Mouse (Mus musculus): Measurements from ENCODE around the gene Zfp870. TPM values are rescaled to one million over a fixed set of nuclear protein-coding genes. Genes with fewer than 3 reads are reported as not detected.
"Not testable (repeated sequence)": the region's sequence is repeated elsewhere in the genome, so short reads cannot be mapped to it uniquely, and the experiment has no call there.

The Zfp870 gene
- total RNA-seq, 2 experiments from 2014 or later: 0.17 TPM; not detected in 1

DNA sequence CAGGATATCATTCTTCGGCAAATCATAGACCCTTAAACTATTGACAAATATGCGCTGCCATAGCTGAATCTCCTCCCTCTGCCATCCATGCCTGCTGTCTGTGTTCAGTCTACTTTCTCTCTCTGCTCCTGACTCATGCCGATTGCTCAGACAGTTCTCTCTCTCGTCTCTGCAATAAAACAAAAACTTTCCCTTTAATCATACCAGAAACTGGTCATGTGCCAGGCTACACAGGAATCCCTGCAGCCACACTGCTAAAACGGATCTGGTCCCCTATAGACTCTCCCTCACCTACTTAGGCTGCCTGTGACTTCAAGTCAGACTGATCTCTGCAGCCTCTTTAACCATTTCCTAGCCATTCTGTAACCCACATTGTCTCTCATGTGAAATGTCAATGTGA, 18.7 kb downstream of the Zfp870 start:
- ATAC-seq (replicated peaks; ENCODE audit: low FRiP score, poor library complexity, severe bottlenecking): no peak

DNA sequence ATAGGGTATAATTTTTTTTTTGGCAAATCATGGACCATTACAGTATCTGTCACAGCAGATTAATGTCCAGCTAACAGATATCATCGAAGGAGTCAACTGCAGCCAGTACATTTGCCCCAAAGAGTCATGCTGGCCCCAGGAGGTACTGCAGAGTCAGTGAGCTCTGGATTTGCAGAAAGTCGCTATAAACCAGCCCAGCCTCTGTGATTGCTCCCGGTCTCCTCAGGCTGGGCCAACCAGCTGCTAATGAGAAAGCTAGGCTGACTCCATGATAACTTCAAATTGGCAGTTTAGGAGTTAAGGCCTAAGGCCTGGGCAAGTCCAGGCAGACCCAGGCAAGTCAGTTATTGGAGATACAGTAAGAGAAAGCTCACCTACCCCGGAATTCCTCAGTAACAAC, 19.4 kb downstream of the Zfp870 start:
- ATAC-seq (replicated peaks; ENCODE audit: low FRiP score, poor library complexity, severe bottlenecking): no peak

DNA sequence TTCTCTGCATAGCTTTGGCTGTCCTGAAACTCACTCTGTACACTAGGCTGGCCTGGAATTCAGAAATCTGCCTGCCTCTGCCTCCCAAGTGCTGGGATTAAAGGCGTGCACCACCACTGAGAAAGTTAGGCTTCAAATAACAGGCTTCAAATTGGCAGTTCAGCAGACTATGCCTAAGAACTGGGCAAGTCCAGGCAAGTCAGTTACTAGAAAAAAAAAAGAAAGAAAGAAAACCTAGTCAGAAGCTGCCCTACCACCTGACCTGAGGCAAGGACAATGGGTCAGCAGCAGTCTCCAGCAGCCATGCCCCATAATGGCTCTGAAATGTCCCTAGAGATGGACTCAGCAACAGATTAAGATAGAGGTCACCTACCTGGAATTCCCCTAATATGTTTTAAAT, 20.0 kb downstream of the Zfp870 start:
- ATAC-seq (replicated peaks; ENCODE audit: low FRiP score, poor library complexity, severe bottlenecking): no peak

DNA sequence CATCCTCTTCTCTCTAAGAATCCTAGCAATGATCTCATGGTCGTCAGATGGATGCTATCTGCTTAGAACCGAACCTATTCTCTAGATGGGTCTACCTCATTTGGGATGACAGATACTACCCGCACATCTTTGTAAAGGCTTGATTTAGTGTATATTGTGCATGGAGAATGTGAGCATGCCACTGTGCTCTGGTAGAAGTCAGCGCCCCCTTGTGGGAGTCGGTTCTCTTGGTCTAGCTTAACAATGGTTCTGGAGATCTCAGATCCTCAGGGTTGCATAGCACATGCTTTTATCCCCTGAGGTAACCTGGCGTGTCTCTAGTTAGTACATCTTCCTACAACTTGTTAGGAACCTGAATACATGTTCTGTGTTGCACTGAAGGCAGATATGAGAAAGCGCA, 24.2 kb downstream of the Zfp870 start:
- not testable (repeated sequence) for ATAC-seq (replicated peaks; ENCODE audit: low FRiP score, poor library complexity, severe bottlenecking)

DNA sequence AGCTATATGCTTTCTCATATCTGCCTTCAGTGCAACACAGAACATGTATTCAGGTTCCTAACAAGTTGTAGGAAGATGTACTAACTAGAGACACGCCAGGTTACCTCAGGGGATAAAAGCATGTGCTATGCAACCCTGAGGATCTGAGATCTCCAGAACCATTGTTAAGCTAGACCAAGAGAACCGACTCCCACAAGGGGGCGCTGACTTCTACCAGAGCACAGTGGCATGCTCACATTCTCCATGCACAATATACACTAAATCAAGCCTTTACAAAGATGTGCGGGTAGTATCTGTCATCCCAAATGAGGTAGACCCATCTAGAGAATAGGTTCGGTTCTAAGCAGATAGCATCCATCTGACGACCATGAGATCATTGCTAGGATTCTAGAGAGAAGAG, 34.7 kb downstream of the Zfp870 start:
- not testable (repeated sequence) for ATAC-seq (replicated peaks; ENCODE audit: low FRiP score, poor library complexity, severe bottlenecking)

- no peak for ATAC-seq (replicated peaks; ENCODE audit: low FRiP score, poor library complexity, severe bottlenecking)
Observed at GRCm38 (mm10) chr17:32851581-32851980, 39.9 kb downstream of the Zfp870 start.

DNA sequence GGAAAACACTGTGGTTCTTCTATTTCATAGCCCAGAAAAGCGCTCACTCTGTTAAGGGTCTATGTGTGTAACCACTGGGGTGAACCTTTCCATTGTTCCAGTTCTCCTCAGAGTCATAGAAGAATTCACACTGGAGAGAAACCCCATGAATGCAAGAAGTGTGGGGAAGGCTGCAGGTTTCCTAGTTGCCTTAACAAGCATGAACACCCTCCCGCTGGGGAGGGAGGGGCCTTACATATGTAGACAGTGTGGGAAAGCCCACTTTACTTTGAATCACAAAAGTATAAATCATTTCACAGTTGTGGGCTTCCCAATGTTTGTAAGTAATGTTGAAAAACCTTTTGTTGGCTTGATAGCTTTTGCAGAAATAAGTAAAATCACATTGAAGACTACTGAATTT, 50.1 kb downstream of the Zfp870 start:
- ATAC-seq (replicated peaks; ENCODE audit: low FRiP score, poor library complexity, severe bottlenecking): no peak

DNA sequence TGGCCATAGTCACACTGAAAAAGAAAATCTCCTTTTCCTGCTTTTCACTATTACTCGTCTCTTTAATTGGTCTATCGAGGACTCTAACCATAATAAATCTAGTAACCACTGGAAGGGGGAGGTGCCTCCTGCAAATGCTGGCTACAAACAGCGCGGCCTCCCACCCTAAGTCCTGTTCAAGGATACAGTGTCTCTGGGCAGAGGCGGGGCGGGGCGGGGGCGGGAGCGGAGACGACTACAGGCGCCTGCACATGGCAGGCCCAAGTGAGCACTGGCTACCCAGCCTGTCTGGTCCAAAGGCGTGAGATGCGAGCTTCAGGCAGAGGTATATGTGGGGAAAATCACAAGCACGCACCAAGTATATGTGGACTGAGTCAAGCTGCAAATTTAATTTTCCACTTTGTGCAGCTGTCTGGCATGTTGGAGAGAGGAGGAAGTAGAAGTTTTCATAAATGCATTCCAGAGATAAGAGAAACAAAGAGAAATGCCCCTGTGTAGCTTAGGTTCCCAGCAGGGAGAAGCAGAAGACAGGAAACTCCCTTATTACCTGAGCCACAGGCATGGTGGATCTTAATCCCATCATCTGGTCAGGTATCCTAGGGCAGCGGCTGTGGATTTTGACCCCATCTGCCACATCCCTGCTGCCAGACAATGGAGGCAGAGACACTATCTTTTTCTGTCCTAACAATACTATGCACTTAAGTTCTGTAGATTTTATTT, 52.2 kb downstream of the Zfp870 start:
- no peak for ATAC-seq (replicated peaks; ENCODE audit: low FRiP score, poor library complexity, severe bottlenecking)

- no peak for ATAC-seq (replicated peaks; ENCODE audit: low FRiP score, poor library complexity, severe bottlenecking)
Observed at GRCm38 (mm10) chr17:32830418-32830782, 61.0 kb downstream of the Zfp870 start.

GRCm38 (mm10) chr17:32829540-32830417, 61.7 kb downstream of the Zfp870 start, which contains the start of gene Zfp799:
Gene Zfp799, minus strand, starts transcription at chr17:32830261.
- ATAC-seq (replicated peaks; ENCODE audit: low FRiP score, poor library complexity, severe bottlenecking): peak; percentile 87

Other genes with a start within 250 kb of the Zfp870 start
- not detected in 2 replicates for gene Cyp4f40, start 232.7 kb downstream of the Zfp870 start, total RNA-seq (2015; ENCODE audit: low replicate concordance)
- not detected in 2 replicates for gene Cyp4f40, start 232.7 kb downstream of the Zfp870 start, total RNA-seq (2017; ENCODE audit: low replicate concordance)
- gene Cyp4f15, start 206.0 kb downstream of the Zfp870 start, total RNA-seq (2015; ENCODE audit: low replicate concordance): not detected in 2 replicates
- not detected in 2 replicates for gene Cyp4f15, start 206.0 kb downstream of the Zfp870 start, total RNA-seq (2017; ENCODE audit: low replicate concordance)
- 48.2 and 61.7 TPM in 2 replicates for gene Zfp871, start 103.4 kb downstream of the Zfp870 start, total RNA-seq (2015; ENCODE audit: low replicate concordance)
- gene Zfp871, start 103.4 kb downstream of the Zfp870 start, total RNA-seq (2017; ENCODE audit: low replicate concordance): 46.0 and 54.9 TPM in 2 replicates
- not detected in 2 replicates for gene Zfp811, start 81.7 kb downstream of the Zfp870 start, total RNA-seq (2015; ENCODE audit: low replicate concordance)
- gene Zfp811, start 81.7 kb downstream of the Zfp870 start, total RNA-seq (2017; ENCODE audit: low replicate concordance): not detected in 2 replicates
- not detected in 2 replicates for gene Zfp799, start 61.4 kb downstream of the Zfp870 start, total RNA-seq (2015; ENCODE audit: low replicate concordance)
- 0.14 and 2.6 TPM in 2 replicates for gene Zfp799, start 61.4 kb downstream of the Zfp870 start, total RNA-seq (2017; ENCODE audit: low replicate concordance)
- not detected in 2 replicates for gene Cyp4f14, start 25.7 kb upstream of the Zfp870 start, total RNA-seq (2015; ENCODE audit: low replicate concordance)
- not detected in 2 replicates for gene Cyp4f14, start 25.7 kb upstream of the Zfp870 start, total RNA-seq (2017; ENCODE audit: low replicate concordance)
- 1.3 and 4.0 TPM in 2 replicates for gene Cyp4f13, start 55.8 kb upstream of the Zfp870 start, total RNA-seq (2015; ENCODE audit: low replicate concordance)
- 0.70 and 2.3 TPM in 2 replicates for gene Cyp4f13, start 55.8 kb upstream of the Zfp870 start, total RNA-seq (2017; ENCODE audit: low replicate concordance)
- 2.5 and 4.8 TPM in 2 replicates for gene Zfp472, start 74.2 kb upstream of the Zfp870 start, total RNA-seq (2015; ENCODE audit: low replicate concordance)
- gene Zfp472, start 74.2 kb upstream of the Zfp870 start, total RNA-seq (2017; ENCODE audit: low replicate concordance): 3.7 and 3.8 TPM in 2 replicates
- gene Zfp952, start 101.5 kb upstream of the Zfp870 start, total RNA-seq (2015; ENCODE audit: low replicate concordance): 2.5 TPM in 1 of 2 replicates, not detected in the other
- gene Zfp952, start 101.5 kb upstream of the Zfp870 start, total RNA-seq (2017; ENCODE audit: low replicate concordance): 1.7 and 3.8 TPM in 2 replicates
- 3.5 and 3.6 TPM in 2 replicates for gene Zfp763, start 141.8 kb upstream of the Zfp870 start, total RNA-seq (2015; ENCODE audit: low replicate concordance)
- 2.6 and 4.2 TPM in 2 replicates for gene Zfp763, start 141.8 kb upstream of the Zfp870 start, total RNA-seq (2017; ENCODE audit: low replicate concordance)
- not detected in 2 replicates for gene 4921501E09Rik, start 176.4 kb upstream of the Zfp870 start, total RNA-seq (2015; ENCODE audit: low replicate concordance)
- not detected in 2 replicates for gene 4921501E09Rik, start 176.4 kb upstream of the Zfp870 start, total RNA-seq (2017; ENCODE audit: low replicate concordance)
- 0.21 TPM in 1 of 2 replicates, not detected in the other for gene Zfp563, start 197.7 kb upstream of the Zfp870 start, total RNA-seq (2015; ENCODE audit: low replicate concordance)
- 0.42 and 0.60 TPM in 2 replicates for gene Zfp563, start 197.7 kb upstream of the Zfp870 start, total RNA-seq (2017; ENCODE audit: low replicate concordance)
- not detected in 2 replicates for gene Morc2b, start 248.0 kb upstream of the Zfp870 start, total RNA-seq (2015; ENCODE audit: low replicate concordance)
- gene Morc2b, start 248.0 kb upstream of the Zfp870 start, total RNA-seq (2017; ENCODE audit: low replicate concordance): not detected in 2 replicates

All from erythroblast, adult 5-6 weeks (primary cell).